Mouse (Mus musculus) stomach, embryonic 15.5 days (tissue): ENCODE measurements around the gene Mllt6. TPM values are rescaled to one million over a fixed set of nuclear protein-coding genes. Genes with fewer than 3 reads are reported as not detected.

Experiments
- ATAC-seq: fragments of 200-750 bp; cut with Nextera tagmentation; 2 replicates; pipeline ENCODE4 v1.8.0; 2017; ENCODE audit warnings: low read depth, moderate number of reproducible peaks, moderate TSS enrichment; ENCODE audit not compliant: insufficient read depth, low FRiP score
- H3K27ac ChIP-seq: fragments of 300-500 bp; sonication (generic); 2 replicates; pipeline ENCODE4 v1.5.1; 2015; ENCODE audit warnings: mild to moderate bottlenecking, inconsistent platforms
- H3K27me3 ChIP-seq: fragments of 300-500 bp; sonication (generic); replicated peaks from 2 replicates; pipeline ENCODE4 v1.6.1; 2015; ENCODE audit warnings: inconsistent platforms
- H3K36me3 ChIP-seq: fragments of 300-500 bp; sonication (generic); 2 replicates; pipeline ENCODE4 v1.6.1; 2015; ENCODE audit warnings: inconsistent platforms
- H3K4me1 ChIP-seq: fragments of 300-500 bp; sonication (generic); 2 replicates; pipeline ENCODE4 v1.6.1; 2015; ENCODE audit warnings: inconsistent platforms
- H3K4me2 ChIP-seq: fragments of 300-500 bp; sonication (generic); 2 replicates; pipeline ENCODE4 v1.6.1; 2015; ENCODE audit warnings: mild to moderate bottlenecking, inconsistent platforms
- H3K4me3 ChIP-seq: fragments of 300-500 bp; sonication (generic); replicated peaks from 2 replicates; pipeline ENCODE4 v1.5.1; 2015; ENCODE audit warnings: inconsistent platforms
- H3K9ac ChIP-seq: fragments of 300-500 bp; sonication (generic); 2 replicates; pipeline ENCODE4 v1.6.1; 2015; ENCODE audit warnings: inconsistent platforms
- H3K9me3 ChIP-seq: fragments of 300-500 bp; sonication (generic); 2 replicates; pipeline ENCODE4 v1.6.1; 2016; ENCODE audit warnings: inconsistent platforms
- WGBS: fragments of 180-500 bp; shearing (Covaris S2); methylation state at CpG from one replicate; pipeline ENCODE4 v1.1.7; 2015; 5-methylcytosine and 5-hydroxymethylcytosine counted together
- polyA plus RNA-seq: library from polyadenylated mRNA; unstranded; fragments of >200 nt; fragmentation: Nextera tagmentation; extraction: Ambion mirVana; gene quantifications from 2 replicates; pipeline ENCODE4 v1.2.1, GENCODE M21; 2015

Mllt6 gene
- polyA plus RNA-seq, 1 experiment from 2014 or later = 2.2 TPM

- H3K4me1 ChIP-seq = peaks cover 23% of the 10 kb centered on the region; the same call in 1 of the 2 replicates
- H3K4me3 ChIP-seq = peak within 1 kb of the TSS; percentile 40
- H3K9me3 ChIP-seq = no peaks in the 10 kb centered on the region
- WGBS = under 1% methylated on average over 42 of the region's 43 CpGs
- H3K36me3 ChIP-seq = peaks cover 20% of the 10 kb centered on the region
- 0 out of 2 replicates have a peak within 1 kb of the TSS, but pooled peaks have one; percentile 25 for H3K9ac ChIP-seq
- H3K27ac ChIP-seq = peak within 1 kb of the TSS; percentile 18; the same call in 1 of the 2 replicates
- ATAC-seq = peak; percentile 86
- H3K4me2 ChIP-seq = peak within 1 kb of the TSS; percentile 62
- H3K27me3 ChIP-seq = no peaks in the 10 kb centered on the region
Observed at GRCm38 (mm10) chr11:97685613-97686321, 22.6 kb downstream of the Mllt6 start, which contains the start of gene Cisd3. Gene Cisd3, plus strand, starts transcription at chr11:97685826.

- WGBS = 60% methylated on average over 11 of the region's 11 CpGs
- Histone ChIP-seq H3K36me3 (peaks cover 23% of the 10 kb centered on the region), H3K4me3 (peak overlapping the region; percentile 40), H3K4me1 (peaks cover 23% of the 10 kb centered on the region; the same call in 1 of the 2 replicates), H3K9me3 (no peaks in the 10 kb centered on the region), H3K27me3 (no peaks in the 10 kb centered on the region), H3K4me2 (peak overlapping the region; percentile 62), H3K9ac (0 out of 2 replicates have a peak overlapping the region, but pooled peaks have one; percentile 25), H3K27ac (no peak overlapping the region)
- no peak for ATAC-seq
Observed at GRCm38 (mm10) chr11:97686322-97686908, 23.2 kb downstream of the Mllt6 start.

- 89% methylated on average over 3 of the region's 3 CpGs for WGBS
- no peaks in the 10 kb centered on the region for H3K27me3 ChIP-seq
- ATAC-seq = no peak
- peaks cover 27% of the 10 kb centered on the region for H3K36me3 ChIP-seq
- H3K9ac ChIP-seq = no peak overlapping the region
- H3K27ac ChIP-seq = no peak overlapping the region
- no peak overlapping the region for H3K4me2 ChIP-seq
- H3K4me3 ChIP-seq = no peak overlapping the region
- H3K4me1 ChIP-seq = peaks cover 23% of the 10 kb centered on the region; the same call in 1 of the 2 replicates
- no peaks in the 10 kb centered on the region for H3K9me3 ChIP-seq
Observed at GRCm38 (mm10) chr11:97687061-97687460, 23.8 kb downstream of the Mllt6 start.

GRCm38 (mm10) chr11:97689861-97690260, 26.6 kb downstream of the Mllt6 start:
- Histone ChIP-seq H3K4me2 (no peak overlapping the region), H3K36me3 (peaks cover 29% of the 10 kb centered on the region), H3K27me3 (no peaks in the 10 kb centered on the region), H3K4me3 (no peak overlapping the region), H3K27ac (no peak overlapping the region), H3K4me1 (peaks cover 29% of the 10 kb centered on the region), H3K9me3 (no peaks in the 10 kb centered on the region), H3K9ac (no peak overlapping the region)
- ATAC-seq = no peak
- WGBS = 30% methylated on average over 10 of the region's 10 CpGs

- no peak overlapping the region for H3K4me3 ChIP-seq
- H3K4me1 ChIP-seq = peaks cover 40% of the 10 kb centered on the region
- H3K9ac ChIP-seq = no peak overlapping the region
- peak overlapping the region; percentile 24 for H3K4me2 ChIP-seq
- no peaks in the 10 kb centered on the region for H3K27me3 ChIP-seq
- ATAC-seq = no peak
- no peaks in the 10 kb centered on the region for H3K9me3 ChIP-seq
- peaks cover 25% of the 10 kb centered on the region for H3K36me3 ChIP-seq
- H3K27ac ChIP-seq = peak overlapping the region; percentile 76; the same call in 1 of the 2 replicates
- 78% methylated on average over 4 of the region's 4 CpGs for WGBS
Observed at GRCm38 (mm10) chr11:97694435-97694834, 31.2 kb downstream of the Mllt6 start.

GRCm38 (mm10) chr11:97694921-97695711, 31.9 kb downstream of the Mllt6 start:
- H3K27ac ChIP-seq = peak overlapping the region; percentile 76
- H3K9ac ChIP-seq = no peak overlapping the region
- H3K4me2 ChIP-seq = peak overlapping the region; percentile 24
- 0 out of 2 replicates have a peak, but pooled peaks have one; percentile 4 for ATAC-seq
- no peaks in the 10 kb centered on the region for H3K27me3 ChIP-seq
- 48% methylated on average over 17 of the region's 17 CpGs for WGBS
- H3K4me3 ChIP-seq = 0 out of 2 replicates have a peak overlapping the region, but pooled peaks have one; percentile 1
- H3K4me1 ChIP-seq = peaks cover 40% of the 10 kb centered on the region
- H3K36me3 ChIP-seq = peaks cover 22% of the 10 kb centered on the region
- no peaks in the 10 kb centered on the region for H3K9me3 ChIP-seq

- ATAC-seq = no peak
- peaks cover 42% of the 10 kb centered on the region for H3K4me1 ChIP-seq
- no peaks in the 10 kb centered on the region for H3K9me3 ChIP-seq
- 0 out of 2 replicates have a peak overlapping the region, but pooled peaks have one; percentile 1 for H3K4me3 ChIP-seq
- WGBS = 45% methylated on average over 9 of the region's 9 CpGs
- H3K36me3 ChIP-seq = peaks cover 14% of the 10 kb centered on the region
- H3K4me2 ChIP-seq = peak overlapping the region; percentile 24
- H3K9ac ChIP-seq = no peak overlapping the region; the same call in 1 of the 2 replicates
- H3K27ac ChIP-seq = peak overlapping the region; percentile 76
- no peaks in the 10 kb centered on the region for H3K27me3 ChIP-seq
Observed at GRCm38 (mm10) chr11:97695712-97696401, 32.6 kb downstream of the Mllt6 start.

- H3K36me3 ChIP-seq = peaks cover 6% of the 10 kb centered on the region
- no peak overlapping the region for H3K4me2 ChIP-seq
- H3K4me1 ChIP-seq = peaks cover 50% of the 10 kb centered on the region
- ATAC-seq = no peak
- no peaks in the 10 kb centered on the region for H3K27me3 ChIP-seq
- H3K27ac ChIP-seq = no peak overlapping the region
- 74% methylated on average over 8 of the region's 8 CpGs for WGBS
- H3K4me3 ChIP-seq = no peak overlapping the region
- no peak overlapping the region for H3K9ac ChIP-seq
- H3K9me3 ChIP-seq = no peaks in the 10 kb centered on the region
Observed at GRCm38 (mm10) chr11:97696669-97697068, 33.5 kb downstream of the Mllt6 start.

- 49% methylated on average over 11 of the region's 11 CpGs for WGBS
- peak overlapping the region; percentile 99 for H3K27ac ChIP-seq
- H3K36me3 ChIP-seq = no peaks in the 10 kb centered on the region
- ATAC-seq = no peak
- H3K27me3 ChIP-seq = no peaks in the 10 kb centered on the region
- peak overlapping the region; percentile 89 for H3K4me3 ChIP-seq
- no peaks in the 10 kb centered on the region for H3K9me3 ChIP-seq
- peak overlapping the region; percentile 92 for H3K4me2 ChIP-seq
- peak overlapping the region; percentile 82; the same call in 1 of the 2 replicates for H3K9ac ChIP-seq
- peaks cover 53% of the 10 kb centered on the region for H3K4me1 ChIP-seq
Observed at GRCm38 (mm10) chr11:97697199-97697890, 34.1 kb downstream of the Mllt6 start.

GRCm38 (mm10) chr11:97697891-97698529, 34.8 kb downstream of the Mllt6 start:
- WGBS = 3% methylated on average over 14 of the region's 14 CpGs
- H3K27me3 ChIP-seq = no peaks in the 10 kb centered on the region
- H3K4me1 ChIP-seq = peaks cover 53% of the 10 kb centered on the region
- H3K36me3 ChIP-seq = no peaks in the 10 kb centered on the region
- H3K9ac ChIP-seq = peak overlapping the region; percentile 82; the same call in 1 of the 2 replicates
- peak overlapping the region; percentile 89 for H3K4me3 ChIP-seq
- peak overlapping the region; percentile 99 for H3K27ac ChIP-seq
- ATAC-seq = no peak
- peak overlapping the region; percentile 92 for H3K4me2 ChIP-seq
- no peaks in the 10 kb centered on the region for H3K9me3 ChIP-seq
